Mouse (Mus musculus): ENCODE results near the gene Fam178b. TPM values are rescaled to one million over a fixed set of nuclear protein-coding genes. Genes with fewer than 3 reads are reported as not detected.

Gene Fam178b
- polyA plus RNA-seq, 1 experiment from 2014 or later = not detected

DNA sequence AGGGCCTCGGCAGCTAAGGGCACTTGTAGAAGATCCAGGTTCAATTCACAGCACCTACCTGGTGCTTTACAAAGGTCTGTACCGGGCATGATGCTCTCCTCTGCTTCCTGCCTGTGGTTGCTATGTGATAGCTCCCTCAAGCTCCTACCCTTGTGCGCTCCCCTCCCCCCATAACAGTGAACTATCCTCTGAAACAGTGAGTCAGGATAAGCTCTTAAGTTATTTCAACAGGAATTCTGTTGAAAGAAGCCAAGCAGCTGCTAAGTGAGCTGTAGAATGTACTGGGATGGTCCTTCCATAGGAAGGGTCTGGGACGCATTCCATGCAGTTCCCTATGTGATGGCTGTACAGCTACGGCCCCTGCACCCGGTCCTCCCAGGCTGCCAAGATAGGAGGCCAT lies 149.4 kb downstream of the Fam178b start:
- Histone ChIP-seq H3K9me3 (no peaks in the 10 kb centered on the region), H3K4me1 (peaks cover 5% of the 10 kb centered on the region; the same call in 1 of the 2 replicates), H3K9ac (replicated peaks) (no peak overlapping the region), H3K27me3 (no peaks in the 10 kb centered on the region), H3K4me2 (replicated peaks) (no peak overlapping the region), H3K27ac (replicated peaks) (no peak overlapping the region), H3K4me3 (no peak overlapping the region), H3K36me3 (peaks cover 12% of the 10 kb centered on the region)
- WGBS = 88% methylated on average over 6 of the region's 6 CpGs
- ATAC-seq (ENCODE audit: low FRiP score, low read depth) = no peak

DNA sequence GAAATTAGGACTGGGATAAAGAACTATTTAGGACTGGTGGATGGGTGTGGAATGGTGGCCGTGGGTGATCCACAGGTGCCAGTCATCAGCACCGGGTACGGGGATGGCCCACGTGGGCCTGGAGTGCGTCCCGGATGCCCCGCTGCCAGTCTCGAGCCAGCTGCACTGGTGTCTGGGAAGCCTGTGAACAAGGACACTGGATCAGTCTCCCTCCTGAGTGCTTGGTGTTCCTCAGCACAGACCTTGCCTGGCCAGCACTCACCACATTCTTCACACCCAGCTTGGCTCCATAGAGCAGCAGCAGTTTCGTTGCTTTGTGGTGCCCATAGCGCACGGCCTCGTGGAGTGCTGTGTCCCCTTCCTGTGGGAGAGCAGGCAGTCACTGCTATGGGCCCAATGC lies 151.5 kb downstream of the Fam178b start:
- Histone ChIP-seq H3K4me3 (no peak overlapping the region), H3K9me3 (no peaks in the 10 kb centered on the region), H3K4me1 (peaks cover 11% of the 10 kb centered on the region; the same call in 1 of the 2 replicates), H3K27ac (replicated peaks) (no peak overlapping the region), H3K4me2 (replicated peaks) (no peak overlapping the region), H3K9ac (replicated peaks) (no peak overlapping the region), H3K27me3 (no peaks in the 10 kb centered on the region), H3K36me3 (0 out of 2 replicates have a peak, but pooled peaks cover 15% of the 10 kb centered on the region)
- 87% methylated on average over 12 of the region's 12 CpGs for WGBS
- ATAC-seq (ENCODE audit: low FRiP score, low read depth) = no peak

DNA sequence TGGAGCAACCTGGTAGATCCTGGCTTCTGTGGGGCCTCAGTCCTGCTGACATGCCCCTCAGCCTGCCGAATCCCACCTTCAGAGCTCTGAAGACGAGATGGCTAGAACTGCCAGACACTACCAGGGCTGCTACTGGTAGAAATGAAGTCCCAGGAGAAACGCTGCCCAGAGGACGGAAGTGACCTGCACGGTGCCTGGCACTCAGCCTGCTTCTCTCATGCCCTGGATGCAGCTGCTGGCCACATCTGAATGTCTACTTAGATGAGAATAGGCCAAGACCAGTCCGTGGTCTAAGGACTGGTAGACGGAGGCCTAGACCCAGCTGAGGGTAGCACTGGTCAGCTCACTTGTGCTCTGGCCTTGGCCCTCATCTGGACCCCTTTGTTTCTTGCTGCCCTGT lies 152.0 kb downstream of the Fam178b start:
- Histone ChIP-seq H3K4me2 (replicated peaks) (no peak overlapping the region), H3K27me3 (no peaks in the 10 kb centered on the region), H3K27ac (replicated peaks) (no peak overlapping the region), H3K9me3 (no peaks in the 10 kb centered on the region), H3K4me3 (no peak overlapping the region), H3K9ac (replicated peaks) (no peak overlapping the region), H3K4me1 (peaks cover 11% of the 10 kb centered on the region; the same call in 1 of the 2 replicates), H3K36me3 (peaks cover 19% of the 10 kb centered on the region; the same call in 1 of the 2 replicates)
- WGBS = 92% methylated on average over 7 of the region's 7 CpGs
- no peak for ATAC-seq (ENCODE audit: low FRiP score, low read depth)

DNA sequence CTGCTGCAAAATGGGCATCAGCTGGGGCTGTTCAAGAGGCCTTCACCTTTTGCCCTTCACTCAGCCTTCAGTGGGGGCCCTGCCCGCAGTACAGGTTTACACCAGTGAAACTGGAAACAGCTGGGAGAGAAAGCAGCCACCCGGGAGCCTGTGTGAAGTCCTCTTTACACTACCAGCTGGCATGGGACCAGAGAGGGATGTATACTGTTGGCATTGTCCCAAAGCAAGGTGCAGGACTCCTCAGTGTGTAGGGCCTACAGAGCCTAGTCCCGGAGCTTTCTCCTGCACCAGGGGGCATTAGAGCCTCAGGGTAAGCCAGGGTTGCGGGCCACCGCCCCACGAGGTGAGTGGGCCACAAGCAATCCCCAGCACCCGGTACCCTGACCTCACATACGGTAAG lies 152.5 kb downstream of the Fam178b start:
- 81% methylated on average over 8 of the region's 8 CpGs for WGBS
- no peaks in the 10 kb centered on the region for H3K9me3 ChIP-seq
- H3K9ac ChIP-seq (replicated peaks) = no peak overlapping the region
- H3K27me3 ChIP-seq = no peaks in the 10 kb centered on the region
- H3K36me3 ChIP-seq = peaks cover 24% of the 10 kb centered on the region
- H3K4me1 ChIP-seq = peaks cover 11% of the 10 kb centered on the region; the same call in 1 of the 2 replicates
- no peak for ATAC-seq (ENCODE audit: low FRiP score, low read depth)
- H3K4me2 ChIP-seq (replicated peaks) = no peak overlapping the region
- no peak overlapping the region for H3K4me3 ChIP-seq
- H3K27ac ChIP-seq (replicated peaks) = no peak overlapping the region

DNA sequence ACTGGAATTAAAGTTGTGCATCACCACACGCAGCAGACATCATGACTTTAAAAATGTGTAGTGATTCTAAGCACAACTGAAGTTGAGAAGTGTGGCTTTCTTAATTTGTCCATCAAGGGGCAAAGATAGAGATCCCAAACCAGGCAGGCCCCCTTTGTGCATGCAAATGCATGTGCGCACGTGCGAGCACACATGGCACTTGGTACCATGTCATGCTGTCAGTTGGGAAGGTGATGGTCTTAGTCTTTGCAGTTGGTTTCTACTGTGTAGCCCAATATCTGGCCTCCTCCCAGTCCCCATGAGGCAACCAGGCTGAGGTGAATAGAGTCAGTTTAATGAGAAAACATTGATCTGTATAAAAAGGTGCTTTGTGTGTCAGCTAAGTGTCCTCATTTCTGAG lies 153.1 kb downstream of the Fam178b start:
- Histone ChIP-seq H3K4me1 (peaks cover 11% of the 10 kb centered on the region; the same call in 1 of the 2 replicates), H3K27me3 (no peaks in the 10 kb centered on the region), H3K36me3 (peaks cover 30% of the 10 kb centered on the region), H3K4me3 (no peak overlapping the region), H3K9me3 (no peaks in the 10 kb centered on the region), H3K4me2 (replicated peaks) (no peak overlapping the region), H3K27ac (replicated peaks) (no peak overlapping the region), H3K9ac (replicated peaks) (no peak overlapping the region)
- WGBS = 90% methylated on average over 4 of the region's 4 CpGs
- ATAC-seq (ENCODE audit: low FRiP score, low read depth) = no peak

DNA sequence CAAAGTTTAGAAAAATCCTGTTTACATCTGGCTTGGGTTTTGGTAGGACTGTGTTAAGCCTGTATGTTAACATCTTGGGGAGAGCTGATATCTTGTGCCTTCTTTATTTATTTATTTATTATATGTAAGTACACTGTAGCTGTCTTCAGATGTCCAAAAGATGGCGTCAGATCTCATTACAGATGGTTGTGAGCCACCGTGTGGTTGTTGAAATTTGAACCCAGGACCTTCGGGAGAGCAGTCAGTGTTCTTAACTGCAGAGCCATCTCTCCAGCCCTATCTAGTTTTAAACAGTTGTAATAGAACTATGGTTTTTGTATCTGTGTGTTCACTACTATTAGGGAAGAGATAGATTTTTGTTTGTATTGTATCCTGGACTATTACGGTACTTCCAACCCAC lies 153.7 kb downstream of the Fam178b start:
- Histone ChIP-seq H3K27ac (replicated peaks) (no peak overlapping the region), H3K36me3 (peaks cover 36% of the 10 kb centered on the region), H3K4me1 (peaks cover 11% of the 10 kb centered on the region; the same call in 1 of the 2 replicates), H3K4me3 (no peak overlapping the region), H3K4me2 (replicated peaks) (no peak overlapping the region), H3K9ac (replicated peaks) (no peak overlapping the region), H3K9me3 (no peaks in the 10 kb centered on the region), H3K27me3 (no peaks in the 10 kb centered on the region)
- ATAC-seq (ENCODE audit: low FRiP score, low read depth) = no peak
- 90% methylated on average over 4 of the region's 4 CpGs for WGBS

DNA sequence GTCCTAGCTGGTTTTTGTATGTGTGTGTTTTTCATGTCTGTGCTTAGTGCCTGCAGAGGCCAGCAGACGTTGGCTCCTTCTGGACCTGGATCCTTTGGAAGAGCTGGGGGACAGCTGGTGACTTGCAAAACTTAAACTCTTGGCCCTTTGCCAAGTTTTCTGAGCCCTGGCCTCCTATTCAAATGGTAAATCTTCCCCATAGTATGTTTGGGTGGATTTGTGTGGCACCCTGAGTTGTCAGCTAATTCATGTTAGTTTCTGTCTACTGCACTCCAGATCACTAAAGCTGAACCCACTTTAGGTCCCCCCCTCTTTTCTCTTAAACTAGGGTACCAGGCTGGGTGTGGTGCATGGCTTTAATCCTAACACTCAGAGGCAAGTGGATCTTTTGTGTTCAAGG lies 154.6 kb downstream of the Fam178b start:
- H3K4me1 ChIP-seq = peaks cover 11% of the 10 kb centered on the region; the same call in 1 of the 2 replicates
- no peak overlapping the region for H3K9ac ChIP-seq (replicated peaks)
- no peak overlapping the region for H3K4me3 ChIP-seq
- no peaks in the 10 kb centered on the region for H3K9me3 ChIP-seq
- no peaks in the 10 kb centered on the region for H3K27me3 ChIP-seq
- H3K4me2 ChIP-seq (replicated peaks) = no peak overlapping the region
- 12% methylated on average over 1 of the region's 1 CpGs for WGBS
- H3K36me3 ChIP-seq = peaks cover 45% of the 10 kb centered on the region
- ATAC-seq (ENCODE audit: low FRiP score, low read depth) = peak; percentile 69
- H3K27ac ChIP-seq (replicated peaks) = peak overlapping the region; percentile 82

DNA sequence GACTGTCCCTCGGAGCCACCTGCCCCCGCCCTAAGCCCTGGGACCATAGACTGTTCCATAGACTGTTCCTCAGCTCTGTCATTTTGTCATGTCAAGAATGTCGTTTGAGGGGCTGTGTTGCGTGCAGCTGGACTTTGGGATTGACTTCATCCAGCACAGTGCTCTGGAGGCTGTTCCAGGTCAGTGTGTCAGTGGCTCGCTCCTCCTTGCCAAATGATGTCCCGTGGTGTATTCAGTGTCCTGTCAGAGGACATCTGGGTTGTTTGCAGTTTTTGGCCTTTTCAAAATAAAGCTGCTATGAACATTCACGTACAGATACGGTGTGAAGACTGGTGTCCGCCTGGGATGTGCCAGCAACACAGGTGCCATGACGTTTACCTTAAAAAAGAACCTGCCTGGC lies 156.1 kb downstream of the Fam178b start:
- 0 out of 2 replicates have a peak overlapping the region, but pooled peaks have one; percentile 20 for H3K27ac ChIP-seq (replicated peaks)
- no peak overlapping the region for H3K4me2 ChIP-seq (replicated peaks)
- H3K36me3 ChIP-seq = peaks cover 58% of the 10 kb centered on the region
- no peak for ATAC-seq (ENCODE audit: low FRiP score, low read depth)
- no peak overlapping the region for H3K9ac ChIP-seq (replicated peaks)
- H3K4me3 ChIP-seq = no peak overlapping the region
- H3K9me3 ChIP-seq = no peaks in the 10 kb centered on the region
- no peaks in the 10 kb centered on the region for H3K27me3 ChIP-seq
- peaks cover 11% of the 10 kb centered on the region; the same call in 1 of the 2 replicates for H3K4me1 ChIP-seq
- 96% methylated on average over 10 of the region's 10 CpGs for WGBS

DNA sequence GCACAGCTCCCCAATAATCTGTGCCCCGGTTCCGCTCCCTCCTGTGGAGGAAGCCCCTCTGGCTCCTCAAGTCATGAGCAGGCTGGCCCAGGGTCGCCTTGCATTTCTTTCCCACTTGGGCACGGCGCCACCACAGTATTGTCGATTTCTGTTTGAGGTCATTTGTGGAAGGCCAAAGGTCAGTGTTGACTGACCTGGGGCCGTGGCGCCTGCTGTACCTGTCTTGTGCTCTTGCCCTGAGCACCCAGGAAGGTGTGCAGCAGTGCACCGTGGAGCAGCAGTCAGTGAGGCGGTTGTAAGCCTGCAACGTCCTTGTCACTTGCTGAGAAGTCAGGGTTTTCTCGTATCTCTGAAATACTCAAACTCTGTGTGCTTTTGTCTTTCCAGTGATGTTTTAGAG lies 157.2 kb downstream of the Fam178b start:
- H3K9ac ChIP-seq (replicated peaks) = no peak overlapping the region
- peaks cover 11% of the 10 kb centered on the region; the same call in 1 of the 2 replicates for H3K4me1 ChIP-seq
- no peaks in the 10 kb centered on the region for H3K9me3 ChIP-seq
- ATAC-seq (ENCODE audit: low FRiP score, low read depth) = no peak
- no peak overlapping the region for H3K27ac ChIP-seq (replicated peaks)
- no peak overlapping the region for H3K4me2 ChIP-seq (replicated peaks)
- WGBS = 90% methylated on average over 12 of the region's 12 CpGs
- H3K4me3 ChIP-seq = no peak overlapping the region
- H3K36me3 ChIP-seq = peaks cover 63% of the 10 kb centered on the region
- no peaks in the 10 kb centered on the region for H3K27me3 ChIP-seq

DNA sequence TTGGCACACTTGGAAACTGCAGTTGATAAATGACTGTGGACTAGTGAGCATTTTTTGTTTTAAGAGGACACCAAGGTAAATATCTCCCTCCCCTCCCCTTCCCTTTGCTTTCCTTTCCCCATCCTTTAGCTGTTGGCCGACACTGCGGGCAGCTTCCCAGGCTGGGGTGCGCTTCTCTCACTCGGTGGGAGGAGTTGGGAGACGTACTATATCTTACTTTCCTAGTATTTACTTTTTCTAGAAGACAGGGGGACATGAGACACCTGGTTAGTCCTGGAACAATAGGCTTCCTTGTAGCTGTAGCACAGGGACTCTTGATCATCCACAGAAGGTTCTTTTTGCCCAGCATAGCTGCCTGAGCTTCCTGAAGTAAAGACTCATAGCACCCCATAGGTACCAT lies 158.9 kb downstream of the Fam178b start:
- H3K9ac ChIP-seq (replicated peaks) = no peak overlapping the region
- peaks cover 77% of the 10 kb centered on the region for H3K36me3 ChIP-seq
- H3K4me1 ChIP-seq = peaks cover 11% of the 10 kb centered on the region; the same call in 1 of the 2 replicates
- H3K27me3 ChIP-seq = no peaks in the 10 kb centered on the region
- WGBS = 90% methylated on average over 5 of the region's 5 CpGs
- H3K27ac ChIP-seq (replicated peaks) = peak overlapping the region; percentile 20; the same call in 1 of the 2 replicates
- no peak overlapping the region for H3K4me3 ChIP-seq
- no peaks in the 10 kb centered on the region for H3K9me3 ChIP-seq
- ATAC-seq (ENCODE audit: low FRiP score, low read depth) = no peak
- no peak overlapping the region for H3K4me2 ChIP-seq (replicated peaks)

DNA sequence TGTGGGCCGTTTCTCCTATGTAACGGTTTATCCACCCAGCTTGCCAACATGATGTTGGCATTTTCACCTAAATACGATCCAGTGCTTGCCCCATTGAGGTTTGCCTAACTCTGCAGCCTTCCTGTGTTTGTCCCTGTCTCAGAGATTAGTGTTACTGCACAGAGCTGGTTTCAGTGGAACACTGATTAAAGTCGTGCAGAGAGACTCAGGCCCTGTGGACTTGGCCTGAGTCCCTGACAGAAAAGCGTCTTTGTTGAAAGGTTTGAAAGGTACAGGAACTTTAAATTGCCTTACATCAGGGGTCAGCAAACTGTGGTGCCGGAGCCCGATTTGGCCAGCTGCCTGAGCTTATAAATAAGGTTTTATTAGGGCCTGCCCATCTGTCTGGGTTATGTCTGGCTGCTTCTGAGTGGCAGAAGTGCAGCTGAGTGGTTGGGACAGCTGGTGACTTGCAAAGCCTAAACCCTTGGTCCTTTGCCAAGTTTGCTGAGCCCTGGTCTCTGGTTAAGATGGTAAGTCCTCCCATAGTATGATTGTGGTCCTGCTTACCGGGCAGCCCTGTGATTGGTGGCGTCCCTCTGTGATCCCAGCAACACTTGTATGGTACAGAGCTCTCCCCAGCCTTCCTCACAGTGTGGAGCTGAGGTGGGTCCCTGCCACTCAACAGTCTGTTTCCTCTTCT lies 159.5 kb downstream of the Fam178b start:
- 80% methylated on average over 9 of the region's 9 CpGs for WGBS
- Histone ChIP-seq H3K9me3 (no peaks in the 10 kb centered on the region), H3K4me2 (replicated peaks) (no peak overlapping the region), H3K27ac (replicated peaks) (peak overlapping the region; percentile 20; the same call in 1 of the 2 replicates), H3K4me1 (peaks cover 9% of the 10 kb centered on the region; the same call in 1 of the 2 replicates), H3K9ac (replicated peaks) (0 out of 2 replicates have a peak overlapping the region, but pooled peaks have one; percentile 31), H3K4me3 (no peak overlapping the region), H3K36me3 (peaks cover 83% of the 10 kb centered on the region), H3K27me3 (no peaks in the 10 kb centered on the region)
- 0 out of 2 replicates have a peak, but pooled peaks have one; percentile 53 for ATAC-seq (ENCODE audit: low FRiP score, low read depth)

DNA sequence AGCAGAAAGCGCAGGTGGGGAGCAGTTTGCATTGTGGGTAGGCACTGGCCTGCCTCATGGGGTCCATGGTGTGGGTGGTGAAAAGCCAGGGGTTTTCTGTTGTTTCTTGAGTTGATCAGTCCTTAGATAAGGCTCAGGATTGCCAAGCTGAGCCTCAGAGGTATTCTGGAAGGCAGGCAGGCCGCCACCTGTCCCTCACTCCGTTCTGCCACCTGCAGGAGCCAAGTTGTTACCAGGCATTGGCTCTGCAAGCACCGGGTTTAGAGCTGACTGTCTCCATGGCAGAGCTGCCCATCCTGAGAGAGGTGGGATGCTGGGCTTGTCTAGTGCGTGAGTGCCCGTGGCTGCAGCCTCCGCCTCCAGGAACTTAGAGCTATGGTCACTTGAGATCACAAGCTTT lies 160.8 kb downstream of the Fam178b start:
- Histone ChIP-seq H3K4me3 (no peak overlapping the region), H3K9ac (replicated peaks) (no peak overlapping the region), H3K27me3 (no peaks in the 10 kb centered on the region), H3K9me3 (no peaks in the 10 kb centered on the region), H3K4me1 (no peaks in the 10 kb centered on the region), H3K27ac (replicated peaks) (no peak overlapping the region), H3K36me3 (peaks cover 86% of the 10 kb centered on the region), H3K4me2 (replicated peaks) (no peak overlapping the region)
- WGBS = 95% methylated on average over 7 of the region's 7 CpGs
- no peak for ATAC-seq (ENCODE audit: low FRiP score, low read depth)
